Mouse (Mus musculus) ES-CJ7 (cell line): Measurements from ENCODE around the gene Gabarapl1.
"Not testable (repeated sequence)": the region's sequence is repeated elsewhere in the genome, so short reads cannot be mapped to it uniquely, and the experiment has no call there.

Experiments used
- DNase-seq: peaks from one replicate; pipeline ENCODE4 v3.0.0; 2011; ENCODE audit warnings: low read depth, low spot score

The Gabarapl1 gene

GRCm38 (mm10) chr6:129532942-129533860 lies at the start of gene Gabarapl1:
Gene Gabarapl1 (plus strand): TSS chr6:129533160.
- DNase-seq = peak; percentile 77

GRCm38 (mm10) chr6:129494924-129495323 lies 38.0 kb upstream of the Gabarapl1 start:
- no peak for DNase-seq

GRCm38 (mm10) chr6:129497345-129498218 lies 35.4 kb upstream of the Gabarapl1 start:
- no peak for DNase-seq

GRCm38 (mm10) chr6:129499516-129499915 lies 33.4 kb upstream of the Gabarapl1 start:
- DNase-seq = not testable (repeated sequence)

GRCm38 (mm10) chr6:129503471-129503870 lies 29.5 kb upstream of the Gabarapl1 start:
- no peak for DNase-seq

- DNase-seq = no peak
These were observed 25.9 kb upstream of the Gabarapl1 start, which contains the start of gene Olr1 for GRCm38 (mm10) chr6:129507024-129507423. Gene Olr1 (minus strand): TSS chr6:129507165.

GRCm38 (mm10) chr6:129510120-129510911 lies 22.6 kb upstream of the Gabarapl1 start:
- DNase-seq = no peak

- DNase-seq = no peak
These were observed 20.6 kb upstream of the Gabarapl1 start, which contains the start of gene Tmem52b for GRCm38 (mm10) chr6:129512367-129512766. Gene Tmem52b (plus strand): TSS chr6:129512555.

GRCm38 (mm10) chr6:129512868-129513267 lies 20.1 kb upstream of the Gabarapl1 start:
- DNase-seq = no peak

- no peak for DNase-seq
These were observed 19.6 kb upstream of the Gabarapl1 start for GRCm38 (mm10) chr6:129513409-129513808.

- DNase-seq = no peak
These were observed 18.6 kb upstream of the Gabarapl1 start for GRCm38 (mm10) chr6:129514376-129514775.

GRCm38 (mm10) chr6:129515068-129515467 lies 17.9 kb upstream of the Gabarapl1 start:
- DNase-seq = no peak

- DNase-seq = no peak
These were observed 16.6 kb upstream of the Gabarapl1 start for GRCm38 (mm10) chr6:129516388-129516787.

GRCm38 (mm10) chr6:129517752-129518408 lies 15.1 kb upstream of the Gabarapl1 start:
- DNase-seq = peak; percentile 46

- no peak for DNase-seq
These were observed 6.9 kb upstream of the Gabarapl1 start for GRCm38 (mm10) chr6:129526069-129526468.

GRCm38 (mm10) chr6:129527416-129527815 lies 5.5 kb upstream of the Gabarapl1 start:
- DNase-seq = no peak

GRCm38 (mm10) chr6:129529605-129530004 lies 3.4 kb upstream of the Gabarapl1 start:
- no peak for DNase-seq

GRCm38 (mm10) chr6:129530261-129530660 lies 2.7 kb upstream of the Gabarapl1 start:
- no peak for DNase-seq

- peak; percentile 64 for DNase-seq
These were observed 411 bp upstream of the Gabarapl1 start for GRCm38 (mm10) chr6:129532556-129532941.

GRCm38 (mm10) chr6:129534057-129534456 lies 1.1 kb downstream of the Gabarapl1 start:
- DNase-seq = peak; percentile 11
